Mouse (Mus musculus): ENCODE measurements around the gene Cltc.

Gene Cltc

DNA sequence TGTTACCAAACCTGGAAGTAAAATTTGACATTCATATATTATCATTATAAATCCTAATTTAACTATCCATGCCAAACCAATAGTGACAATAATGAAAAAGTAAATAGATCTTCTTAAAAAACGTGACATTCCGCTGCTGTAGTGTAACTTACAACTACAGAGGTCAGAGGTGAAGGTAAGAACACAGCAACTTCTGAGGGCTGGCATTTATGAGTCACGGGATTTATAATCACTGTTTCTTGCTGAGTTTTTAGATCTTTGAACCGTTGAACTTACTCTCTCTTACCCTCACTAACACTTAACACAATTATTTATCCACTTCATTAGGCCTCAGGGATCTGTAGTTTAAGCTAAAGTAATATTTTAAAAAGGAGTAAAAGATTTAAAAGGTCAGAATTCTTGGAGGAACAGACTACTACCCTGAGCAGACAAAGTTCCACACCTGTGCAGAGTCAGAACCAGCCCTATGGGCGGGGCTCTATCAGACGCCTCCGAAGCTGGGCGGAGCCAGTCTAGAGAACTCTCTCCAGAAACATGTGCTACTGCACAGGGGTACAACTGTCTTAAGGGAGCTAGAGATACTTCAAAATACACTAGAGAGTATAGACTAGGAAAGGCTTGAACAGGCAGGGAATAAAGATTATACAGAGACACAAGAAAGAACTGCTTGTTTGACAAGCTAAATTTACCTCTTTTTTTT, 19.9 kb downstream of the Cltc start:
- no peak for DNase-seq

DNA sequence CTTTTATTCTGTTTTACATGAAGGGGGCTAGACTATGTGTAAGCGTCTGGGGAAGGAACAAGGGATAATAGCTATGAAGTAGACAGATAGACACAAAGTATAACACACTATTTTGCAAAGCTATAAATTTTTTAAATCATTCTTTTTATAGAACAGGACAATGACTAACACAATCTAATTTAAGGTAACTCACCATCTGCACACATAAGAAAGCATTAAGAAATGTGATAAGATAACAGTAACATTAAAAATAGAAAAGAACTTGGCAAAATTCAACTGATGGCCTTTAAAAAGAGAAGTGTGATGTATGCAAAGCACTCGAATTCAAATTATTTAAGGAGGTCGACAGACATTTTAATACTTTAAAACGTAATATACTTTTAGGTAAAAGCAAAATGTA, 22.4 kb downstream of the Cltc start:
- DNase-seq: no peak

DNA sequence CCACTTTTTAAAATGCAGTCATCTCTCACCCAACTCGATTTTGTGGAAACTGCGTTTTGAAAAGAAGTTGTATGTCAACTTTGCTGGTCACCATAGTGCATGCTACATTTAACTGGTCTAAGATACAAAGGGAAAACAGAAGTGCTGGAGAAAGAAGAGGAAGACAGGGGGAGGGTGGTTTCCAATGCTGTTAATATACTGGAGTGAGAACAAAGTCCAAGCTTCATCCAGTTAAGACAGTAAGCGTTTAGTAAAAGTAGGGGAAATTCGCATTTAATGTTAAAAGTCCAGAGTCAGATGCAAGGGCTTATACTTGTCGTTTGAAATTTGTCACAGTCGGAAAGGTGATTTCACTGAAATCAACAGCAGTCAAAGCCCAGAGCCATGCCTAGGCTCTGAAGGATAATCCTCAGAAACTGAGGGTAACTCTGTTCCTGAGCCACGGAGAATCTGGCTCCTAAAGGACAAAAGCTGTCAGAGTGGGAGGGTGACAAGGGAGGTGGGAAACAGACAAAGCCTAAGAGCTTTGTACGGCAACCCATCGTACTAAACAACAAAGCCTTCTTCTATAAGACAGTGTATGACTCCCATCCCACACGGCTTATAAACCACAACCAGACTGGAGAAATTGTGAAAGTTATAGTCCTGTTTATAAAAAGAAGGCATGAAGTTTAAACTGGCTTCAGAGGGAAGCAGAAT, 23.0 kb downstream of the Cltc start:
- DNase-seq: no peak

DNA sequence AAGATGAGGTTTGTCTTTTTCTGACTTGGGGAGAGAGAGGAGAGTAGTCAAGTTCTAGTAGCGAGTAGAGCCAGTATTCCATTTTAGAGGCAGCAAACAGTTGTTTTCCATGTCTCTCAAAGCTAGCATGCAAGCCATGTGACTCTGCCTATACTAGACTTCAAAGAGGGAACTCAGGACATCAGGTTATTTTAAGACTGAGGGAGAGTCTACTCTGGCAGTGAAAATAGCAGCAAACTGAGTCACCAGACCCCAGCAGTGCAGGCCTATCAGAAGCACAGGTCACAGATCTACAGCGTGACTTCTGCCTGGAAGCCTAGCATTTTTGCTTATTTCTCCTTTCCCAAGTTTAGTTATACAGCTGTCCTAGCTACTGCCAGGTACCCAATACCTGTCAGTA, 25.9 kb downstream of the Cltc start:
- DNase-seq: no peak

DNA sequence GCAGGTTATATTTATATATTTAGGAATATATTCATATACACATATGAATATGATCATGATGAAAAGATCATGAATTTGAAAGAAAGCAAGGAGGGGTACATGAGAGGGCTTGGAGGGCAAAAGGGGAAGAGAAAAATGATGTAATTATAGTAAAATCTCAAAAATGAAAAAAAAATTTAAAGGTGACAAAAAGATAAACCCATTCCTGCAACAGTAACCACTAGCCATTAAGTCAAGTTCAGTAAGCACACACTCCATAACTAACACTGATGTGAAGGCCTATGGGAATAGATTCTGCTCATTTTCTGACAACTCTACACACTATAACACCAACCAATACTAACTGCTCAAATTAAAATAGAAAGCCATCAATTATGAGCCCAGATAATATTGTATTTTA, 31.8 kb downstream of the Cltc start:
- DNase-seq: no peak

DNA sequence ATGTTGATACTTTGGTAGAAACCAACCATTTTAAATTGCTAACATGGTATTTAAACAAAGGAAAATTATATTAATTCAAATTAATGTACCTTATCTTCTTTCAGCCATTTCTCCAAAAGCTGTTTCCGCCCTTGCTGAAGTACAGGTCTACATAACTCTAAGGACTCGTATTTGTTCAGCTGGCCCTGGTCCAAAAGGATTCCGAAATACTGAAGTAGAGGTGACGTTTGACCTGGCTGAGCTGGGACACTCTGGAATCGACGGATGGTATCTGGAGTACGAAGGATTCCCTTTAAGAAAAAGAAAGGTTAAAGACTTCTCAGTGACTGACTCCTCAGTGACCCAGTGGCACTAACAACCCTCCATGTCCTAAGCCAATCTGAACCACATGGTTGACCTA, 32.4 kb downstream of the Cltc start:
- no peak for DNase-seq

DNA sequence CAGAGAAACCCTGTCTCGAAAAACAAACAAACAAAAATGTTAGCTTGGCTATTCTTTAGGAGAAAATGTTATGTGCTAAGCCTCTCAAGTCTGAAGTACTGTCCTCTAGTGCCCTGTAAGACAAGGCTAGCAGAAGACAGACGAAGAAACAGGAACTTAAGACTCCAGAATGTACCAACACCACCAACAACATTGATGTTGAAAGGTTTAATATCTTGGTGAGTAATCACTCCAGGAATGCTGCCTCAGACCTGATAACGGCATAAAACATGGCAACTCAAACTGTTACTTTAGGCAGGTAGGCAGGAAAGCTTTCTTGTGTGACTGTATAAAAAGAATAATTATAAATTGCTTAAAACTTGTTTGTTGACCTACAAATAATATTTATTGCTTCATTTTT, 33.4 kb downstream of the Cltc start:
- no peak for DNase-seq

DNA sequence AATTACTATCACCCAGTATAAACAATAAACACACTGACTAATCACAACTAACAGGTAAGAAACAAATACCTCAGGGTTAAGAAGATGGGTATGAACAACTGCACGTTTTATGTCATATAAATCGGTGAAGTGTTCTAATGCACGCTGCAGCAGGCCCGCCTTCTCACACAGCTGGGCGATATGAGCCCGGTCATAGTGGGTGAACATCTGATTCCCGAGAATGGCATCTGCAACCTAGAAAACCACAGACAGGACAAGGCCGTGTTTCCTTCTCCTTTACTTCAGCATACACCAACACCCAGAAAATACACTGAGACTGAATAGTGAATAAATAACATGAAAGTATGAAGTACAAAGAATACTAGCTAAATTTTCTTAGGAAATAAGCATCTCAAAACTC, 38.0 kb downstream of the Cltc start:
- DNase-seq: no peak

DNA sequence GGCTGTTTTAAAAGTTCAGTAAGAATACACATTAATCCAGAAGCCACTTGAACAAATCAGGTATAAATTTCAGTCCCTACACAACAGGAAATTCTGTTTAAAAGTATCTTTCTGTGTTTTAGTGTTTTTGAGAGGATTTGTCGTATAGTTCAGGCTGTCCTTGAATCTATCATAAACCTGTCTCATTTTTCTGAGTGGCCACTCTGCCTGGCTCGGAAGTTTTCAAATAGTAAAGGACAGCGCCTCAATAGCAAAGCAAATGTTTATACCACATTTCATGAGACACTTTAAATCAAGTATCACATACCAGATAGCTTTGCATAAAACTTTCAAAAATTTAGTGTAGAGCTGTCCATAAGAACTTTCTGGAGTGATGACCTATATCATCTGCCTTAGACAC, 39.0 kb downstream of the Cltc start:
- DNase-seq: no peak

DNA sequence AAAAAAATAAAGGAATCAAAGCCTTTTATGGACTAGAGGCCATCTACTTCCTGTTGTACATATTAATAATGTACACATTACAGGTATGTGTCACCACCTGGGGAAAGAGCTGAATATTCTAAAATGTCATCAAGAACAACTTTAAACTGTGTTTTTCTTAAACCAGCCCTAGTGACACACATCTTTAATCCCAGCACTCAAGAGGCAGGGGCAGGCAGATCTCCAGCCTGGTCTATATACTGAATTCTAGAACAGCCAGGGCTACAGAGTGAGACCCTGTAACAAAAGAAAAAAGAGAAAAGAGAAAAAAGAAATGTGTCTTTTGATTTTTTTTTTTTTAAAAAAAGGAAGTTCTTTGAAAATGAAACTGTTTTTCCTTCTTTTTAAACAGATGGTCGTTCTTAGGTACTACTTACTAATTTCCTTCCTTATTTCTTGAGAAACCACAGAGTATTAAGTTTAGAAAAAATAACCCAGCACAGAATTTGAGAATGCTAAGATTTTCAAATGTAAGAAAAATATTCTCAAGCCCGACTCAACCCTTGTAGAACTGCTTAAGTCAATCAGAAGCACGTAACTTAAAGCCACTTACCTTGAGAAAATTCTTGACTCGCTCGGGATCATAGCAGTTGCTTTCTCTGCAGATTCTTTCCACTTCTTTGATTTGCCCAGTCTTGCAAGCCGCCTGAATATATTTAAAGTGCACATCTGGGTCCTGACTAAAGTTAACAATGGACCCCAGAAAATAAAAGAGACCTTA, 39.9 kb downstream of the Cltc start:
- no peak for DNase-seq

DNA sequence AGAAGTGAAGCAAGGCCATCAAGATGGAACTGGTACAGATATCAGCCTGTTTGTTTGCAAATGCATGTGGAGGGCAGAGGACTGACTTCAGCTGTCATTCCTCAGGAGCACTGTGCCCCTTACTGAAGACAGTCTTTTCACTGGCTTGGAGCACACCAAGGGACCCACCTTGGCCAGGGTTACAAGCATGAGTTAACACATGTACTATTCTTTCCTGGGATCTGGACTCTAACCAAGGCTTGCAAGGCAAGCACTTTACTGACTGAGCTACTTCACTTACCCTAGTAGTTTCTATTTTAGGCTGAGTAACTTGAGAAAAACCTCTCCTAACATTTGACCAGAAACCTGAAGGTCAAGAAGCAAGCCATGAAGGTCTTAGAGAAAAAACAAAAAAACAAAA, 42.8 kb downstream of the Cltc start:
- no peak for DNase-seq

DNA sequence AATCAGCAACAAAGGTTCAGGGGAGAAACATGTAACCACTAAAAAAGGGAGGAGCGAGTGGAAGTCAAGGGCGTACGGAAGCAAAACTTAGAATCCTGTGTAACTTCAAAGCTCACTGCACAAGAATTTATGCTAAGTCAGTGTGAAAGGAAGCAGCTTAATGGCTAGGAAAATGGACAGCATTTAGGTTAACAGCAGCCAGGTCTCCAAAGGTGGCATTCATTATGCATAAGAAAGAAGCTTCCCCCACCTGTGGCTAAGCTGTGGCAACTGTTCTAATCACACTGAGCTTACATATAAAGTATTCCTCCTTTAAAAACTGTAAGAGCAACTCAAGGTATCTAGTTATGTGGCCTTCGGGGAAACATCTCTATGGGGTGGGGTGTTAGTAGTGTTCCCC, 56.2 kb downstream of the Cltc start:
- DNase-seq: no peak

DNA sequence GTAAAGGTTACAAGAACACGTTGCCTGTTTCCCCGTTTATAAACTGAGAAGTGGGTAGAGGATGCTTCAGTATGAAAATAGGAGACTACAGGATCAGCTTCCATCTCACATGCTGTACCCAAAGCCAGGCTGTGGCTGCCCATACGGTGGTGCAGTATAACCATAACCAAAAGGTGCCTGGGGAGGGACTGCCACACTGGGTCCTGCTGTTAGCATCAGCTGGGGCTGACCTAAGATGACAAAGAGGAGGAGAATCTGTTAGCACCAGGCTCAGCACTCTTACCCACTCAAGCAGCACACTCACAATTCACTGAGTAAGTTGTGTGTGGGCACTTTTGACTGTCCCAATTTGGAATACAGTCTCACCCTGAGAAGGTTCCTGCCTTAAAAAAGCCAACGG, 61.9 kb downstream of the Cltc start:
- DNase-seq: no peak

DNA sequence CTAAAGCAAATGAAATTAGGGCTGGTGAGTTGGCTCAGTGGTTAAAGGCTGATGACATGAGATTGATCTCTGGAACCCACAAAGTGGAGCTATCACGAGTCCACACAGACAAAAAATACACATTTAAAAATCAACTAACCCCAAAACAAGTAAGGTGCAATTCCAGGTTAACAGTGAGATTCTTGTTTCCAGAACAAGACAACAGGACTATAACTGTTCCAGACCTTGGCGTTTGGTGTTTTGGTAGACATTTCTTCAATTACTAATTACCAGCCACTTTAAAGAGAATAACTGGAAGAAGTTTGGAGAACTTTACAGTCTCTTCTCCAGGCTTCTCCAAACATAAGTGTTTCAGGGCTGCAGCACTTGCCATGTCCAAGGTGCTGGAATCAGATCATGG, 64.8 kb downstream of the Cltc start:
- no peak for DNase-seq

DNA sequence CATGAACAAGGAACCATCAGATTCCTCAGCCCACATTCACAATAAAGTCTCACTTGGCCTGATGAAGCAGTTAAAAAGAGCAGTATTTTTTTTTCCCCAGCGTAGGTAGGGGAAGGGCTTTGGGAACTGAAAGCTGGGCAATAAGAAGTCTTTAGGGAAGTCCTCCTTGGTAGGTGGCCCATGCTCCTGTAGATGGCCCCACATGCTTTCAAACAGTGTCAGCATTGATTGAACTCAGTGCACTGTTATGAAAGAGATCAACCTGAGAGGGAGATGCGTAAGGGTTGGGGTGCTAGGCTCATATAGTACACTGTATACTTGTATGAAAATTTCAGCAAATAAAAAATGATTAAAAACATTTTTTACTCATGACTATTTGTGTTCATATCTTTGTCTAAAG, 65.4 kb downstream of the Cltc start:
- no peak for DNase-seq

DNA sequence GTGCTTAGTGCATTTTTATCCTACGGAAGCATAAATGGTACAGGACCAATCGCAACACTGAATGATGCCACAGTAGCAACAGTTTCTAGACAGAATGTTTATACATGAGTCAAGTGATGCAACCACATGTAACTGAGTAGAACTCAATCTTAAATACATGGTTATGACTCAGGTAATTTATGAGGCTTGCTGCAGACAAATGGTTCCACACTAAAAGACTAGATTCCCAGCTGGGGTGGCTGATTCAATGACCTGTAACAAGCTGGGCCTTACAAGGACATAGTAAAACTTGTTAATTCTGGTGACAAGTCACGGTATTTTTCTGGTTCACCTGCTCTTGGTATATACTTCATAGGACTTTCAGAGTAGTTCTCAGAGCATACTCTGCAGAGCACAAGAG, 65.9 kb downstream of the Cltc start:
- no peak for DNase-seq

DNA sequence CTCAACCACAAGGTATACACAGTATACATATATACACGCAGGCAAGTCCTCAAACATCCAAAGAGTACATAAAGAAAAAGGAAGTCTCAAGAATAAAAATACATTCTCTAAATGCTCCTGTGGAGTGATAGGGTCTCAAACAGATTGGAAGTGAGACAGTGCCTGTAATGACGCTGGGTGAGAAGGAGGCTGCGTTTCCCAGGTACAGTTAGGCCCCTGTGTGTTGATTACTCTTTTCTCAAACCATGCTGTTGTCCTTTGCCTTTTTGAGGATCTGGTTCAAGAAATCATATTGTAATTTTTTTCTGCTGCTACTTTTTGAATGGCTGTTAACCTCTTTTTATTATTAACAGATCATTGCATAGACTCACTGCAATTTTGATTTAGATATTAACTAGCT, 67.0 kb downstream of the Cltc start:
- DNase-seq: no peak

DNA sequence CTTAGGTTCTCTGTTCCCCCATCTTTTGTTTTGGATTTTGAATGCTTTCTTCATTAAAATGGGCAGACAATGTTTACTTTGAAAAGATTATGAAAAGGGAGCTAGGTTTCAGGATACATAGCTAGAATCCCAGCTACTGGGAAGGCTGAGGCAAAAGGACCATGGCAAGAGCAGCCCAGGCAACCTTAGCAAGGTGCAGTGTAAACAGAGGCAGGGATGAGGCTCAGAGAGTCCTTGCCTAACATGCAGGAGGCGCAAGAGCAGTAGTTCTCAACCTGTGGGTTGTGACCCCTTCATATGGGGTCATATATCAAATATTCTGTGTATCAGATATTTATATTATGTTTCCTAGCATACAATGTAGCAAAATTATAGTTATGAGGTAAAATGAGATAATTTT, 72.0 kb downstream of the Cltc start:
- DNase-seq: no peak

DNA sequence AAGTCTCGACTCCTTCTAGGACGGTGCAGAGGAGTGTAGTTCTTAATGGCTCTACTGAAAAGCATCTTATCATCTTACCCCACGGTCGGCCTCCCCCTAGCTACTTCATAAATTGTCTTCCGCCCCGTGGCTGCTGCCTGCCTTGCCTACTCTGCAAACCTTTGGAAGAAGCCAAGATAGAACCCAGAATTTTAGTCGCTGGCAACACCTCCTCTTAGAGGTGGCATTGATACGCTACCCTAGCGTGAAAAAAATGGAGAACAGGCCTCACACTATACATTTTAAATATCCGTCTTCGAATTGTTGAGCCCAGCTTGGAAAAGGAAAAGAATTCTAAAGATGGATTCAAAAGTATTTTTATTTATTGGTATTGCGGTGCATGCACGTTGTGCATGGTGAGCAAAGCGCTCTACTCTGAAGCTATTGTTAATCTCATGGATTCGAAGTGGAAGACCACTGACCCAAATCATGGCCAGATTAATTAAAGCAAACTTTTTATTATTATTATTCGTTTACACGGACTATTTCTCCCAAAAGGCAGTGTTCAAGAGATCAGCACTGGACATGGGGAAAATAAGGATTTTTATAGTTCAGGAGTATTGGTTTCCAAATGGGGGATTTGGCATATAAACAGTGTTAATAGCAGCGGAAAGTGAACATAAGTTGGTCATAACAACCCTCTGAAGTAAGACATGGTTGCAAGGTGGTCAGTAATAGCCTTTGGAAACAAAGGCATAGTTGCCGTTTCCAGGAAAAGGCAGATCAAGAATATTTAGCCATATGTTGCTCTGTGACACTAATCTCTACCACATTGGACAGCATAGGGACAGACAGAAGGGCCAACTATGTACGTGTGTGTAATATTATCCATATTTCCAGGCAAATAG, 73.0 kb downstream of the Cltc start:
- no peak for DNase-seq

DNA sequence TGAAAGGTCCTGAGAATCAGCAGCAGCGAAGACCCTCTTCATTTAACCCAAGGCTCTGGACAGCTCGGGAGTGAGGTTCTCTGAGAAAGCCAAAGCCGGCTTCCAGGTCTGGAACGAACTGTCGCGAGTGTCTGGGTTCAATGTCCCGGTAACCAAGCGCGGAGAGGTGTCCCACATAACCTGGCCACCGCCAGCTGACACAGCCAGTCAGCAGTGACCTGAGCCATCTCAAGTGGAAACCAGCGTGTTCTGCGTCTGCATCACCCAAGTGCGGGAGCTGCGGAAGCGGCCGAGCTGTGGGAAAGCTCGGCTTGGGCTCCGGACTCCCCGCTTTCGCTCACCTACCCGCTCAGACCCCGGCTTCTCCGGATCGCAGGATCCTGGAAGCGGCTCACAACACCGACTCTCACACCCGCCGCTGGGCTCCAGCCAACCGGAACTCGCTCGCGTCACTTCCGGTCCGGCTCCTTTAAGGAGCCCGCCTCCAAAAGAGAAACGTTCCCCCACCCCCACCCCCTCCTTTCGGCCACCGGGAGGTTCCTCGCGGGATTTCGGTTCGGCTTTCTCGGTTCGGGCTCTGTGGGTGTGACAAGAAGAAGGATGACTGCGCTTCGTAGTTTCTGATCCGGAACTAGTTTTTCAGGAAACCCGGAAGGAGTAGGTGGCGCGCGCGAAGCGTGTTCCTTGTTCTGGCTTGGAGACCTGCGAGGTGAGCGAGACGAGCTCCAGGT, 73.8 kb downstream of the Cltc start, which contains the start of the genes Vmp1 and Ptrh2:
Gene Vmp1, minus strand, starts transcription at position 442 of the 731 bp plus-strand sequence.
Gene Ptrh2, plus strand, starts transcription at position 591 of the 731 bp plus-strand sequence.
- peak; percentile 91 for DNase-seq

DNA sequence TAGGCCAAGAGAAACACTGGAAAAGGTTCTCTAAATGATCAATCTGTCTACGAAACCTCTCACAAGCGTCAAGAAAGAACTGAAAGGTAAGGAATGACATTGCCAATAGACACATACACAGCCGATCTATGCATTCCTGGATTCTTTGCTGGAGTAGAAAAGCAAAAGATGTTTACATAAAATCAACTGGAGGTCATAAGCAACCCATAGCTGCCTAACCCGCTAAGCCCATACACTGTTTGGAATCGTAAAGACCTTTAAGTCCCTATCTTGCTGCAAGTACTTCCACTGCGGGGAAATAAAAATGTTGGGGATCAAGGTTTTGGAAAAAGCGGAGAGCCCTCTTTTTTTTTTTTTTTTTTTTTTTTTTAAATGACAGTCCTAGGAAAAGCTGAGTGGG, 74.5 kb downstream of the Cltc start:
- DNase-seq: no peak

DNA sequence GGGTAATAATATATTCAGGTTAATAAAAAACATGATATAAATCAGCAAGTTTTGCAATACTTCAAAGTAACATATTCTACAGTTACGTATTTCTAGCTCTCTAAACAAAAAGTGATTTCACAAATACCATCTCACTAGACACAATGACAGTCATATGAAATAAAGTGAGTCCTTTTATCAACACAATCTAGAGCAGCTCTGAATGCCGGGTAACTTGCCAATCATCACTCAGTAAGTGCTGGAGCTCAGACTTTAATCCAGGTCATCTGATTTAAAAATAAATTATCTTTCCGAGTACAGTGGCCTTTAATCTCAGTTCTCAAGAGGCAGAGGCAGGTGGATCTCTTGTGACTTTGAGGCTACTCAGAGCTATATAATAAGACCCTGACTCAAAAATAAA, 75.9 kb downstream of the Cltc start:
- DNase-seq: no peak
